9 mouse cellular contexts compared by ENCODE assay signal in the genomic region with DNA sequence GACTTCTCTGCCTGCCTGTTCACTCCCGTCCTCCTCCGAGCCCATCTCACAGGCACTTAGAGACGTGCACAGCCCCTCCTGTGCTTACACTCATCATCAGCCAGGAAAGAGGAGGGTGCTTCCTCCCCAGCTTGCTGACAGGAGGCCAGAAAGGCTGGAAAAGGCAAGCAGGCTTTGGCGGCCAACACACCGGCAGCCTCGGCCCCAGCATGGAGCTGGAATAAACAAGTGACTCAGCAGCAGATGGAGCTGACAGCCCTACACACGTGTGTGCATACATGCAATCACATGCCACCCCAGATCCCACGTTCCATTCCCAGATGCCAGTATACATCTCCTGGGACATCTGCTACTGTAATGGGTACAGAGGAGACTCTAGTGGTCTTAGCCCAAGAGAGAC. TPM values are rescaled to one million over a fixed set of nuclear protein-coding genes. Genes with fewer than 3 reads are reported as not detected.
DNase-seq lines count a peak whose midpoint lies in the region; ATAC-seq and TF ChIP-seq lines count a peak whose summit lies in the region.
"Had no signal": no experiment of that assay in that cellular context is flagged by ENCODE, and none has a peak within 500 bp of the region (broad histone marks: within the 10 kb centered on the region; RNA-seq: fewer than 3 reads in every experiment).

No protein-coding gene starts in this region.

- H3K27me3 ChIP-seq in midbrain, embryonic 11.5 days (ENCODE audit: control insufficient read depth, insufficient read depth, low read length): no peaks in the 10 kb centered on the region
- no peaks in the 10 kb centered on the region for H3K27me3 ChIP-seq in kidney, embryonic 14.5 days (ENCODE audit: control insufficient read depth, insufficient read depth, low read length)

- no peak overlapping the region for H3K9ac ChIP-seq in midbrain, embryonic 11.5 days (ENCODE audit: low read length)
- H3K9ac ChIP-seq in kidney, embryonic 14.5 days (ENCODE audit: low read depth, low read length): no peak overlapping the region

- H3K36me3 ChIP-seq in midbrain, embryonic 11.5 days (ENCODE audit: control insufficient read depth, insufficient read depth, low read length): peaks cover 14% of the 10 kb centered on the region; the same call in 1 of the 2 replicates
- H3K36me3 ChIP-seq in kidney, embryonic 14.5 days (ENCODE audit: control insufficient read depth, insufficient read depth, low read length): peaks cover 85% of the 10 kb centered on the region

- 88% methylated on average over 8 of the region's 8 CpGs for WGBS in midbrain, embryonic 11.5 days
- 83% methylated on average over 8 of the region's 8 CpGs for WGBS in kidney, embryonic 14.5 days

- H3K9me3 ChIP-seq in midbrain, embryonic 11.5 days (ENCODE audit: control insufficient read depth, low read length): no peaks in the 10 kb centered on the region
- H3K9me3 ChIP-seq in kidney, embryonic 14.5 days (ENCODE audit: control insufficient read depth, low read length): no peaks in the 10 kb centered on the region
- H3K9me3 ChIP-seq: limb, embryonic 10.5 days had no signal

- ATAC-seq in midbrain, embryonic 11.5 days (ENCODE audit: low FRiP score): no peak
- ATAC-seq in kidney, embryonic 14.5 days (ENCODE audit: low FRiP score, low TSS enrichment): no peak

- peaks cover 4% of the 10 kb centered on the region; the same call in 1 of the 2 replicates for H3K4me1 ChIP-seq in midbrain, embryonic 11.5 days (ENCODE audit: control insufficient read depth, insufficient read depth, low read length)
- peaks cover 5% of the 10 kb centered on the region; the same call in 1 of the 2 replicates for H3K4me1 ChIP-seq in kidney, embryonic 14.5 days (ENCODE audit: control insufficient read depth, insufficient read depth, low read length)

- peak; percentile 51 to 61 for DNase-seq in adrenal gland, postnatal 36 days
- no peak for DNase-seq in adrenal gland, adult 8-10 months
- DNase-seq in right cerebral cortex, adult 18-20 months: peak; percentile 73
- DNase-seq in right cerebral cortex, postnatal 4 days: no peak
- DNase-seq in layer of hippocampus, adult 2 months (ENCODE audit: low spot score in 2 of 2): peak; percentile 68 to 82
- no peak for DNase-seq in midbrain, embryonic 11.5 days (ENCODE audit: low spot score, missing footprints)
- no peak for DNase-seq in lung, postnatal 4 days

- no peak for TF ChIP-seq CTCF in layer of hippocampus, adult 2 months (conservative IDR thresholded peaks at IDR 0.05)

- peak overlapping the region; percentile 88 for H3K27ac ChIP-seq in layer of hippocampus, adult 2 months
- no peak overlapping the region for H3K27ac ChIP-seq in midbrain, embryonic 11.5 days (ENCODE audit: low read depth, low read length)
- no peak overlapping the region for H3K27ac ChIP-seq in kidney, embryonic 14.5 days (ENCODE audit: low read depth, low read length)
- H3K27ac ChIP-seq: limb, embryonic 10.5 days had no signal

- H3K4me2 ChIP-seq in midbrain, embryonic 11.5 days: no peak overlapping the region
- no peak overlapping the region for H3K4me2 ChIP-seq in kidney, embryonic 14.5 days (replicated peaks; ENCODE audit: low read depth, low read length)

- no peak overlapping the region for H3K4me3 ChIP-seq in layer of hippocampus, adult 2 months
- H3K4me3 ChIP-seq in midbrain, embryonic 11.5 days (ENCODE audit: low read depth, low read length): no peak overlapping the region
- no peak overlapping the region for H3K4me3 ChIP-seq in kidney, embryonic 14.5 days (ENCODE audit: low read length)
- H3K4me3 ChIP-seq: limb, embryonic 10.5 days had no signal

RNA-seq across cellular contexts. Expression of gene Mef2d, which starts 20.1 kb away (rescaled TPM):
- 10 to 100 TPM; 85.1 to 99.4 TPM for total RNA-seq in adrenal gland, postnatal 36 days (2021)
- total RNA-seq in adrenal gland, adult 8-10 months (2022): 100 to 1,000 TPM in 1 of 4 experiments, 10 to 100 TPM in 3; 82.0 to 111 (median 89.0) TPM
- total RNA-seq in layer of hippocampus, adult 2 months (2021): 100 to 1,000 TPM; 206 to 210 TPM
- polyA plus RNA-seq in midbrain, embryonic 11.5 days (2014; fragmentation: Nextera tagmentation; extraction: Ambion mirVana): 9.0 and 10.9 TPM in 2 replicates
- polyA plus RNA-seq in kidney, embryonic 14.5 days (2014; fragmentation: Nextera tagmentation; extraction: Ambion mirVana): 12.6 and 21.8 TPM in 2 replicates

Comparison
In these comparisons a context has a peak if more than half of its experiments do, and no peak if none do; other contexts are left out.
1. DNase-seq: peak in adrenal gland, postnatal 36 days (2 of 2), right cerebral cortex, adult 18-20 months (single experiment) and layer of hippocampus, adult 2 months (2 of 2); none in adrenal gland, adult 8-10 months (single experiment), right cerebral cortex, postnatal 4 days (single experiment), midbrain, embryonic 11.5 days (single experiment) and lung, postnatal 4 days (0 of 2).